Mouse (Mus musculus): ENCODE measurements around the gene E2f3. TPM values are rescaled to one million over a fixed set of nuclear protein-coding genes. Genes with fewer than 3 reads are reported as not detected.

E2f3 gene
- polyA plus RNA-seq, 1 experiment: 31.2 TPM

- Histone ChIP-seq H3K4me3 (ENCODE audit: insufficient read depth, low read length) (no peak overlapping the region), H3K27ac (ENCODE audit: insufficient read depth, low read length) (peak overlapping the region; percentile 23), H3K4me1 (ENCODE audit: control insufficient read depth, insufficient read depth, low read length) (peaks cover 6% of the 10 kb centered on the region; the same call in 1 of the 2 replicates)
- TF ChIP-seq POLR2A (IDR thresholded peaks at IDR 0.05; ENCODE audit: low read depth, low read length) (no peak), CTCF (IDR thresholded peaks at IDR 0.05; ENCODE audit: borderline replicate concordance, insufficient read depth, low read length) (no peak)
Observed at GRCm38 (mm10) chr13:29943541-29944039, 42.3 kb downstream of the E2f3 start.

- Histone ChIP-seq H3K4me1 (ENCODE audit: control insufficient read depth, insufficient read depth, low read length) (peaks cover 6% of the 10 kb centered on the region; the same call in 1 of the 2 replicates), H3K4me3 (ENCODE audit: insufficient read depth, low read length) (no peak overlapping the region), H3K27ac (ENCODE audit: insufficient read depth, low read length) (no peak overlapping the region)
- TF ChIP-seq POLR2A (IDR thresholded peaks at IDR 0.05; ENCODE audit: low read depth, low read length): no peak
- no peak for TF ChIP-seq CTCF (IDR thresholded peaks at IDR 0.05; ENCODE audit: borderline replicate concordance, insufficient read depth, low read length)
Observed at GRCm38 (mm10) chr13:29940071-29940470, 45.8 kb downstream of the E2f3 start.

- TF ChIP-seq CTCF (IDR thresholded peaks at IDR 0.05; ENCODE audit: borderline replicate concordance, insufficient read depth, low read length): no peak
- no peak for TF ChIP-seq POLR2A (IDR thresholded peaks at IDR 0.05; ENCODE audit: low read depth, low read length)
- H3K27ac ChIP-seq (ENCODE audit: insufficient read depth, low read length): no peak overlapping the region
- H3K4me1 ChIP-seq (ENCODE audit: control insufficient read depth, insufficient read depth, low read length): peaks cover 6% of the 10 kb centered on the region; the same call in 1 of the 2 replicates
- H3K4me3 ChIP-seq (ENCODE audit: insufficient read depth, low read length): no peak overlapping the region
Observed at GRCm38 (mm10) chr13:29939399-29939798, 46.5 kb downstream of the E2f3 start.

- TF ChIP-seq CTCF (IDR thresholded peaks at IDR 0.05; ENCODE audit: borderline replicate concordance, insufficient read depth, low read length) (no peak), POLR2A (IDR thresholded peaks at IDR 0.05; ENCODE audit: low read depth, low read length) (no peak)
- Histone ChIP-seq H3K27ac (ENCODE audit: insufficient read depth, low read length) (no peak overlapping the region), H3K4me1 (ENCODE audit: control insufficient read depth, insufficient read depth, low read length) (peaks cover 4% of the 10 kb centered on the region; the same call in 1 of the 2 replicates), H3K4me3 (ENCODE audit: insufficient read depth, low read length) (no peak overlapping the region)
Observed at GRCm38 (mm10) chr13:29938776-29939175, 47.1 kb downstream of the E2f3 start.

- Histone ChIP-seq H3K27ac (ENCODE audit: insufficient read depth, low read length) (no peak overlapping the region), H3K4me3 (ENCODE audit: insufficient read depth, low read length) (no peak overlapping the region), H3K4me1 (ENCODE audit: control insufficient read depth, insufficient read depth, low read length) (no peaks in the 10 kb centered on the region)
- TF ChIP-seq POLR2A (IDR thresholded peaks at IDR 0.05; ENCODE audit: low read depth, low read length) (no peak), CTCF (IDR thresholded peaks at IDR 0.05; ENCODE audit: borderline replicate concordance, insufficient read depth, low read length) (no peak)
Observed at GRCm38 (mm10) chr13:29926168-29926567, 59.7 kb downstream of the E2f3 start.

GRCm38 (mm10) chr13:29919841-29920240 is 66.0 kb downstream of the E2f3 start:
- Histone ChIP-seq H3K27ac (ENCODE audit: insufficient read depth, low read length) (no peak overlapping the region), H3K4me1 (ENCODE audit: control insufficient read depth, insufficient read depth, low read length) (no peaks in the 10 kb centered on the region), H3K4me3 (ENCODE audit: insufficient read depth, low read length) (no peak overlapping the region)
- no peak for TF ChIP-seq CTCF (IDR thresholded peaks at IDR 0.05; ENCODE audit: borderline replicate concordance, insufficient read depth, low read length)
- TF ChIP-seq POLR2A (IDR thresholded peaks at IDR 0.05; ENCODE audit: low read depth, low read length): no peak

GRCm38 (mm10) chr13:29916561-29916960 is 69.3 kb downstream of the E2f3 start:
- Histone ChIP-seq H3K4me1 (ENCODE audit: control insufficient read depth, insufficient read depth, low read length) (no peaks in the 10 kb centered on the region), H3K27ac (ENCODE audit: insufficient read depth, low read length) (no peak overlapping the region), H3K4me3 (ENCODE audit: insufficient read depth, low read length) (no peak overlapping the region)
- TF ChIP-seq POLR2A (IDR thresholded peaks at IDR 0.05; ENCODE audit: low read depth, low read length) (no peak), CTCF (IDR thresholded peaks at IDR 0.05; ENCODE audit: borderline replicate concordance, insufficient read depth, low read length) (no peak)

- Histone ChIP-seq H3K4me3 (ENCODE audit: insufficient read depth, low read length) (no peak overlapping the region), H3K27ac (ENCODE audit: insufficient read depth, low read length) (no peak overlapping the region), H3K4me1 (ENCODE audit: control insufficient read depth, insufficient read depth, low read length) (no peaks in the 10 kb centered on the region)
- TF ChIP-seq POLR2A (IDR thresholded peaks at IDR 0.05; ENCODE audit: low read depth, low read length) (no peak), CTCF (IDR thresholded peaks at IDR 0.05; ENCODE audit: borderline replicate concordance, insufficient read depth, low read length) (no peak)
Observed at GRCm38 (mm10) chr13:29913606-29914005, 72.3 kb downstream of the E2f3 start.

GRCm38 (mm10) chr13:29913061-29913460 is 72.8 kb downstream of the E2f3 start:
- H3K4me1 ChIP-seq (ENCODE audit: control insufficient read depth, insufficient read depth, low read length): no peaks in the 10 kb centered on the region
- no peak for TF ChIP-seq POLR2A (IDR thresholded peaks at IDR 0.05; ENCODE audit: low read depth, low read length)
- no peak for TF ChIP-seq CTCF (IDR thresholded peaks at IDR 0.05; ENCODE audit: borderline replicate concordance, insufficient read depth, low read length)
- H3K4me3 ChIP-seq (ENCODE audit: insufficient read depth, low read length): no peak overlapping the region
- no peak overlapping the region for H3K27ac ChIP-seq (ENCODE audit: insufficient read depth, low read length)

- Histone ChIP-seq H3K27ac (ENCODE audit: insufficient read depth, low read length) (no peak overlapping the region), H3K4me3 (ENCODE audit: insufficient read depth, low read length) (no peak overlapping the region), H3K4me1 (ENCODE audit: control insufficient read depth, insufficient read depth, low read length) (no peaks in the 10 kb centered on the region)
- no peak for TF ChIP-seq POLR2A (IDR thresholded peaks at IDR 0.05; ENCODE audit: low read depth, low read length)
- TF ChIP-seq CTCF (IDR thresholded peaks at IDR 0.05; ENCODE audit: borderline replicate concordance, insufficient read depth, low read length): no peak
Observed at GRCm38 (mm10) chr13:29912251-29912650, 73.6 kb downstream of the E2f3 start.
